Mouse (Mus musculus) intestine, embryonic 16.5 days (tissue): ENCODE measurements around the gene Grb2. TPM values are rescaled to one million over a fixed set of nuclear protein-coding genes. Genes with fewer than 3 reads are reported as not detected.

ENCODE experiments used
- ATAC-seq: fragments of 200-750 bp; cut with Nextera tagmentation; 2 replicates; pipeline ENCODE4 v1.8.0; 2017; ENCODE audit warnings: moderate TSS enrichment, moderate library complexity
- H3K27ac ChIP-seq: fragments of 300-500 bp; sonication (generic); 2 replicates; pipeline ENCODE4 v1.5.1; 2014; ENCODE audit warnings: mild to moderate bottlenecking, low read length
- H3K27me3 ChIP-seq: fragments of 300-500 bp; sonication (generic); replicated peaks from 2 replicates; pipeline ENCODE4 v1.6.1; 2014; ENCODE audit warnings: low read length, control low read depth, mixed read lengths; ENCODE audit not compliant: control insufficient read depth, insufficient read depth
- H3K36me3 ChIP-seq: fragments of 300-500 bp; sonication (generic); 2 replicates; pipeline ENCODE4 v1.6.1; 2014; ENCODE audit warnings: low read length, control low read depth; ENCODE audit not compliant: control insufficient read depth, insufficient read depth
- H3K4me1 ChIP-seq: fragments of 300-500 bp; sonication (generic); 2 replicates; pipeline ENCODE4 v1.6.1; 2014; ENCODE audit warnings: low read length, control low read depth, mixed read lengths; ENCODE audit not compliant: control insufficient read depth, insufficient read depth
- H3K4me2 ChIP-seq: fragments of 300-500 bp; sonication (generic); 2 replicates; pipeline ENCODE4 v1.6.1; 2014; ENCODE audit warnings: low read depth, low read length, control low read depth
- H3K4me3 ChIP-seq: fragments of 300-500 bp; sonication (generic); 2 replicates; pipeline ENCODE4 v1.5.1; 2014; ENCODE audit warnings: mild to moderate bottlenecking, low read length
- H3K9ac ChIP-seq: fragments of 300-500 bp; sonication (generic); 2 replicates; pipeline ENCODE4 v1.6.1; 2014; ENCODE audit warnings: low read depth, low read length
- H3K9me3 ChIP-seq: fragments of 300-500 bp; sonication (generic); 2 replicates; pipeline ENCODE4 v1.6.1; 2016; ENCODE audit warnings: low read length, control low read depth; ENCODE audit not compliant: control insufficient read depth
- WGBS: fragments of 180-500 bp; shearing (Covaris S2); extraction: QIAGEN DNeasy Blood & Tissue Kit; methylation state at CpG from one replicate; pipeline ENCODE4 v1.1.7; 2014; 5-methylcytosine and 5-hydroxymethylcytosine counted together
- polyA plus RNA-seq: library from polyadenylated mRNA; unstranded; fragments of >200 nt; fragmentation: Nextera tagmentation; extraction: Ambion mirVana; gene quantifications from 2 replicates; pipeline ENCODE4 v1.2.1, GENCODE M21; 2015

Gene Grb2
- polyA plus RNA-seq, 1 experiment from 2014 or later = 67.1 TPM

GRCm38 (mm10) chr11:115629734-115630531 is 78.5 kb downstream of the Grb2 start:
- no peaks in the 10 kb centered on the region for H3K27me3 ChIP-seq
- no peak overlapping the region for H3K4me3 ChIP-seq
- no peak overlapping the region for H3K9ac ChIP-seq
- ATAC-seq = no peak
- no peaks in the 10 kb centered on the region for H3K36me3 ChIP-seq
- H3K4me1 ChIP-seq = peaks cover 2% of the 10 kb centered on the region
- no peak overlapping the region for H3K4me2 ChIP-seq
- WGBS = 85% methylated on average over 13 of the region's 13 CpGs
- H3K9me3 ChIP-seq = no peaks in the 10 kb centered on the region
- H3K27ac ChIP-seq = no peak overlapping the region

GRCm38 (mm10) chr11:115628465-115629101 is 79.8 kb downstream of the Grb2 start:
- Histone ChIP-seq H3K4me3 (peak overlapping the region; percentile 65), H3K9me3 (no peaks in the 10 kb centered on the region), H3K27me3 (no peaks in the 10 kb centered on the region), H3K36me3 (no peaks in the 10 kb centered on the region), H3K9ac (peak overlapping the region; percentile 46), H3K4me2 (peak overlapping the region; percentile 42), H3K4me1 (peaks cover 2% of the 10 kb centered on the region), H3K27ac (no peak overlapping the region)
- ATAC-seq = no peak; the same call in 1 of the 2 replicates
- WGBS = 43% methylated on average over 13 of the region's 13 CpGs

GRCm38 (mm10) chr11:115627705-115628464 is 80.5 kb downstream of the Grb2 start, which contains the start of gene Slc25a19:
Slc25a19 (minus strand) TSS chr11:115628295.
- peak within 1 kb of the TSS; percentile 71 for H3K4me2 ChIP-seq
- peaks cover 2% of the 10 kb centered on the region; the same call in 1 of the 2 replicates for H3K36me3 ChIP-seq
- H3K27ac ChIP-seq = peak within 1 kb of the TSS; percentile 67
- peak within 1 kb of the TSS; percentile 81 for H3K9ac ChIP-seq
- no peaks in the 10 kb centered on the region for H3K9me3 ChIP-seq
- ATAC-seq = peak; percentile 99
- peaks cover 2% of the 10 kb centered on the region for H3K4me1 ChIP-seq
- H3K27me3 ChIP-seq = no peaks in the 10 kb centered on the region
- under 1% methylated on average over 47 of the region's 47 CpGs for WGBS
- peak within 1 kb of the TSS; percentile 65 for H3K4me3 ChIP-seq

- 41% methylated on average over 11 of the region's 11 CpGs for WGBS
- no peaks in the 10 kb centered on the region for H3K9me3 ChIP-seq
- peak overlapping the region; percentile 81 for H3K9ac ChIP-seq
- no peak for ATAC-seq
- peak overlapping the region; percentile 71 for H3K4me2 ChIP-seq
- peaks cover 2% of the 10 kb centered on the region for H3K4me1 ChIP-seq
- H3K4me3 ChIP-seq = peak overlapping the region; percentile 65
- H3K27ac ChIP-seq = no peak overlapping the region
- no peaks in the 10 kb centered on the region for H3K27me3 ChIP-seq
- H3K36me3 ChIP-seq = peaks cover 7% of the 10 kb centered on the region; the same call in 1 of the 2 replicates
Measured at GRCm38 (mm10) chr11:115626824-115627616, 81.4 kb downstream of the Grb2 start.

- ATAC-seq = no peak
- Histone ChIP-seq H3K9ac (no peak overlapping the region), H3K27ac (no peak overlapping the region), H3K4me1 (peaks cover 2% of the 10 kb centered on the region; the same call in 1 of the 2 replicates), H3K9me3 (no peaks in the 10 kb centered on the region), H3K36me3 (peaks cover 7% of the 10 kb centered on the region; the same call in 1 of the 2 replicates), H3K4me3 (no peak overlapping the region), H3K27me3 (no peaks in the 10 kb centered on the region), H3K4me2 (no peak overlapping the region)
- 78% methylated on average over 9 of the region's 9 CpGs for WGBS
Measured at GRCm38 (mm10) chr11:115625877-115626276, 82.5 kb downstream of the Grb2 start.

- Histone ChIP-seq H3K4me2 (no peak overlapping the region), H3K27me3 (no peaks in the 10 kb centered on the region), H3K4me3 (no peak overlapping the region), H3K4me1 (peaks cover 2% of the 10 kb centered on the region; the same call in 1 of the 2 replicates), H3K9ac (no peak overlapping the region), H3K9me3 (no peaks in the 10 kb centered on the region), H3K36me3 (peaks cover 13% of the 10 kb centered on the region), H3K27ac (no peak overlapping the region)
- WGBS = 77% methylated on average over 9 of the region's 9 CpGs
- ATAC-seq = no peak
Measured at GRCm38 (mm10) chr11:115623487-115624070, 84.8 kb downstream of the Grb2 start.

GRCm38 (mm10) chr11:115619949-115620348 is 88.4 kb downstream of the Grb2 start:
- peaks cover 13% of the 10 kb centered on the region for H3K36me3 ChIP-seq
- no peak overlapping the region for H3K4me2 ChIP-seq
- no peak overlapping the region for H3K27ac ChIP-seq
- H3K4me3 ChIP-seq = no peak overlapping the region
- H3K9ac ChIP-seq = no peak overlapping the region
- H3K9me3 ChIP-seq = no peaks in the 10 kb centered on the region
- ATAC-seq = no peak
- H3K4me1 ChIP-seq = no peaks in the 10 kb centered on the region
- WGBS = 93% methylated on average over 7 of the region's 7 CpGs
- H3K27me3 ChIP-seq = no peaks in the 10 kb centered on the region

GRCm38 (mm10) chr11:115618732-115619516 is 89.5 kb downstream of the Grb2 start:
- Histone ChIP-seq H3K4me1 (peaks cover 1% of the 10 kb centered on the region), H3K27me3 (no peaks in the 10 kb centered on the region), H3K36me3 (peaks cover 13% of the 10 kb centered on the region), H3K9me3 (no peaks in the 10 kb centered on the region), H3K4me2 (no peak overlapping the region), H3K9ac (no peak overlapping the region), H3K27ac (no peak overlapping the region), H3K4me3 (no peak overlapping the region)
- 88% methylated on average over 16 of the region's 16 CpGs for WGBS
- ATAC-seq = no peak
